Mouse (Mus musculus): Measurements from ENCODE around the gene Spag8. TPM values are rescaled to one million over a fixed set of nuclear protein-coding genes. Genes with fewer than 3 reads are reported as not detected.

The Spag8 gene
- polyA plus RNA-seq, 1 experiment from 2014 or later = 1.8 TPM

DNA sequence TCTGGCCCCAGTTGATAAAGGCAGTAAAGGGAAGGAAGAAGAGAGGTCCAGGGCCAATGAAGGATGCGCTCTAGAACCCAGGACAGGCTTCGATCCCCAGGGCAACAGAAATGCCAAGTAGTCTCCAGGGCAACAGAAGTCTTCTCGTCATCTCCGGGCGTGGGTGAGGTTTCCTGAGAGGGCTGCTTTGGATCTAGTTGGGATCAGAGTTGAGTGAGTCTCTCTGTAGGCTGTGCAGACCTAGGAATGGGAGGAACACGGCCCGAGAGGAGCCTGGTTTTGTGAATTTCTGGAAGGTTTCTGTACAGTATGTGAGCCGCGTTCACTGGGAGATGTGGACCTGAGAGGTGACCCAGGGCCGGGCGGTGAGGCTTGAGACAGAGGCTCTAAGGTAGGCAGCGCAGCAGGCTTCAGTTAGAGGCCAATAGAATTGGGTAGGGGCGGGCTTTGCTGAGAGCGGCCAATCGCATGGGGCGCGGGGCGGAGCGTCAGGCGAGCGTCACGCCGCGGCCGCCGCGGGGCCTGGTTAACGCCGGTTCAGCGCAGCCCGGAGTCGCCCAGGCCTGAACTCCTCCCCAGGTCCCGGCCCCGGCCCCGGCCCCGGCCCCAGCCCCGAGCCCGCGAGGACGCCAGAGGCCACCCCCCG lies 15.5 kb upstream of the Spag8 start, which contains the start of the genes Tmem8b and Fam221b:
Tmem8b (plus strand) TSS at position 190 of the 646 bp plus-strand sequence.
Fam221b (minus strand) TSS at position 364 of the 646 bp plus-strand sequence.
- ATAC-seq (replicated peaks; ENCODE audit: insufficient number of reproducible peaks, low FRiP score, low TSS enrichment, low read depth) = peak; percentile 92
- no peak within 1 kb of the TSS; the same call in 1 of the 2 replicates for H3K27ac ChIP-seq (replicated peaks; ENCODE audit: low read depth, low read length)

DNA sequence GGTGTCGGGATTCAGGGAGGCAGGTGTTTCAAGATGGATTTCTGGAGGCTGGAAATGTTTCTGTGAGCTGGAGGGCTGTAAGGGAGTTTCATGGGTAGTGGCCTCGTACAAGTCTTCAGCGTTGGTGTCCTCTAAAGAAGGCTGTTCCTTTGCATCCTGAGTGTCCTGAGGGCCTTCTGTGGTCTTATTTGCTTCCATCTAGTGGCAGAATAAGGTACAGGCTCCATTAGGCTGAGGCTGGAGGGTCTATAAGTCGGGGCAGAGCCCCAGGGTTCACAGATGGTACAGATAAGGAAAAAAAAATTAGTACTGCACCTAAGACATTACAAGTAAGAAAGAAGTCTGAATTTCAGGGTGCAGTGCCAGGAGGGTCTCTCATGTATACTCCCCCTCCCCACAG lies 13.0 kb upstream of the Spag8 start:
- H3K4me2 ChIP-seq (ENCODE audit: low read depth, low read length) = no peak overlapping the region
- H3K9ac ChIP-seq (replicated peaks; ENCODE audit: low read length) = no peak overlapping the region
- peaks cover 6% of the 10 kb centered on the region for H3K27me3 ChIP-seq (ENCODE audit: control insufficient read depth, insufficient read depth, low read length)
- H3K36me3 ChIP-seq (replicated peaks; ENCODE audit: control insufficient read depth, insufficient read depth, low read depth, low read length) = no peaks in the 10 kb centered on the region
- DNase-seq (ENCODE audit: low spot score) = peak; percentile 45
- no peaks in the 10 kb centered on the region for H3K4me1 ChIP-seq (ENCODE audit: control insufficient read depth, insufficient read depth, low read length)
- ATAC-seq (replicated peaks; ENCODE audit: insufficient number of reproducible peaks, low FRiP score, low TSS enrichment, low read depth) = no peak
- H3K9me3 ChIP-seq (replicated peaks; ENCODE audit: control insufficient read depth, low read length) = no peaks in the 10 kb centered on the region
- H3K27ac ChIP-seq (replicated peaks; ENCODE audit: low read depth, low read length) = no peak overlapping the region
- no peak overlapping the region for H3K4me3 ChIP-seq (ENCODE audit: low read depth, low read length)
- 24% methylated on average over 4 of the region's 4 CpGs for WGBS

More for the DNA sequence above, 15.5 kb upstream of the Spag8 start, which contains the start of the genes Tmem8b and Fam221b:
- WGBS = 2% methylated on average over 38 of the region's 41 CpGs
- peak within 1 kb of the TSS; percentile 82 for H3K4me2 ChIP-seq (ENCODE audit: low read depth, low read length)
- no peaks in the 10 kb centered on the region for H3K9me3 ChIP-seq (replicated peaks; ENCODE audit: control insufficient read depth, low read length)
- DNase-seq (ENCODE audit: low spot score) = peak; percentile 94
- H3K9ac ChIP-seq (replicated peaks; ENCODE audit: low read length) = peak within 1 kb of the TSS; percentile 89
- peak within 1 kb of the TSS; percentile 79 for H3K4me3 ChIP-seq (ENCODE audit: low read depth, low read length)
- no peaks in the 10 kb centered on the region for H3K4me1 ChIP-seq (ENCODE audit: control insufficient read depth, insufficient read depth, low read length)
- H3K36me3 ChIP-seq (replicated peaks; ENCODE audit: control insufficient read depth, insufficient read depth, low read depth, low read length) = no peaks in the 10 kb centered on the region
- peaks cover 6% of the 10 kb centered on the region for H3K27me3 ChIP-seq (ENCODE audit: control insufficient read depth, insufficient read depth, low read length)

DNA sequence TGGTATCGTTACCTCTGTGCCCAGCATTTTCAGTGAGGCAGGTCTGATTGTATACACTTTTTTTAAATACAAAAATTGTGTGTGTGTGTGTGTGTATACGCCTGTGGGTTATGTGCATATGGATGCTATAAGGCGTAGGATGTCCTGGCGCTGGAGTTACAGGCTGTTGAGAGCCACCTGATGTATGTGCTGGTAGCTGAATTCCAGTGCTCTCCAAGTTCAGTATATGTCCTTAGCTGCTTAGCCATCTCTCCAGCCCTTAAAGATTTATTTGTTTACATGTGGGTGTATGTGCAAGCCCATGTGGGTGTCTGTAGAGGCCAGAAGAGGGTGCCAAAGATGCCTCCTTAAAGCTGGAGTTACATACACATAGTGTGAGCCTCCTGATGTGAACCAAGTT lies 3.8 kb upstream of the Spag8 start:
- no peak for ATAC-seq (replicated peaks; ENCODE audit: insufficient number of reproducible peaks, low FRiP score, low TSS enrichment, low read depth)
- H3K36me3 ChIP-seq (replicated peaks; ENCODE audit: control insufficient read depth, insufficient read depth, low read depth, low read length) = no peaks in the 10 kb centered on the region
- H3K27me3 ChIP-seq (ENCODE audit: control insufficient read depth, insufficient read depth, low read length) = no peaks in the 10 kb centered on the region
- H3K9ac ChIP-seq (replicated peaks; ENCODE audit: low read length) = no peak overlapping the region
- H3K4me2 ChIP-seq (ENCODE audit: low read depth, low read length) = 0 out of 2 replicates have a peak overlapping the region, but pooled peaks have one; percentile 7
- no peak overlapping the region for H3K27ac ChIP-seq (replicated peaks; ENCODE audit: low read depth, low read length)
- no peaks in the 10 kb centered on the region for H3K9me3 ChIP-seq (replicated peaks; ENCODE audit: control insufficient read depth, low read length)
- DNase-seq (ENCODE audit: low spot score) = no peak
- peak overlapping the region; percentile 82 for H3K4me3 ChIP-seq (ENCODE audit: low read depth, low read length)
- 59% methylated on average over 4 of the region's 4 CpGs for WGBS
- H3K4me1 ChIP-seq (ENCODE audit: control insufficient read depth, insufficient read depth, low read length) = no peaks in the 10 kb centered on the region

DNA sequence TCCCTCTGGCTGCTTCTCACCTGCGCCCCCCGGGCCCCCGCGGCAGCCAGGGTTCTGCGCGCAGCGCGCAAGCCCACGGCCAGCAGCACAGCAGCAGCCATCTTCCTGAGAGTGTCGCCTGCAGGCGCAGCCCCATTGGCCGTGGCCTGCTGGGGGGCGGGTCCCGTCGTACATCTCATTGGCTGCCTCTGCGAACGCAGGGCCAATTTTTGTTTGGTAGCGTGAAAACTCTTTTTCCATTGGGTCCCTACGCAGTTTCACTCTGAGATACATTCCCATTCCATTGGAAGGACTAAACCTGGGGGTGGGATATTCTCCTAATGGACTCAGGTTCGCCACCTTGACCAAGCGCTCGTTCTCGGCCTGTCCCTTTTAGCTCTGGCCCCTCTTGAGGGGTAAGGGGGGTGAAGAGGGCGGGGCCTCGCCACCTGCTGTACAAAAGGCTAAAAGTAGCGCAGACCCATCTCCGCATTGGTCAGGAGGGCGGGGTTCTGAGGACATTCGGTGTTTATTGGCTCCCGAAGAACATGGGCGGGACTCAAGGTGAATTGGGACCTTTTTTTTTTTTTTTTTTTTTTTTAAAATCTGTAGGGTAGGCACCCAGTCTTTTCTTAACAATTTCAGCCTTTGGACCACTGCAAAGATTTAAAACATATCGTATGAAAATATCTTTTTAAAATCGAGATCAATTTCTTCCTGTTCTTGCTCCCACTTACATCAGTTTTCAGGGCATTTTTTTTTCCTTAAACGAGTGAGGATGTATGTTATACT lies 3.1 kb upstream of the Spag8 start, which contains the start of gene Hint2:
Hint2 (minus strand) TSS at position 128 of the 771 bp plus-strand sequence.
- Histone ChIP-seq H3K4me1 (ENCODE audit: control insufficient read depth, insufficient read depth, low read length) (no peaks in the 10 kb centered on the region), H3K4me2 (ENCODE audit: low read depth, low read length) (peak within 1 kb of the TSS; percentile 60), H3K9me3 (replicated peaks; ENCODE audit: control insufficient read depth, low read length) (no peaks in the 10 kb centered on the region), H3K27me3 (ENCODE audit: control insufficient read depth, insufficient read depth, low read length) (no peaks in the 10 kb centered on the region), H3K4me3 (ENCODE audit: low read depth, low read length) (peak within 1 kb of the TSS; percentile 82), H3K27ac (replicated peaks; ENCODE audit: low read depth, low read length) (peak within 1 kb of the TSS; percentile 78), H3K9ac (replicated peaks; ENCODE audit: low read length) (peak within 1 kb of the TSS; percentile 90), H3K36me3 (replicated peaks; ENCODE audit: control insufficient read depth, insufficient read depth, low read depth, low read length) (no peaks in the 10 kb centered on the region)
- peak; percentile 97 for ATAC-seq (replicated peaks; ENCODE audit: insufficient number of reproducible peaks, low FRiP score, low TSS enrichment, low read depth)
- WGBS = 2% methylated on average over 34 of the region's 34 CpGs
- DNase-seq (ENCODE audit: low spot score) = peak; percentile 98

DNA sequence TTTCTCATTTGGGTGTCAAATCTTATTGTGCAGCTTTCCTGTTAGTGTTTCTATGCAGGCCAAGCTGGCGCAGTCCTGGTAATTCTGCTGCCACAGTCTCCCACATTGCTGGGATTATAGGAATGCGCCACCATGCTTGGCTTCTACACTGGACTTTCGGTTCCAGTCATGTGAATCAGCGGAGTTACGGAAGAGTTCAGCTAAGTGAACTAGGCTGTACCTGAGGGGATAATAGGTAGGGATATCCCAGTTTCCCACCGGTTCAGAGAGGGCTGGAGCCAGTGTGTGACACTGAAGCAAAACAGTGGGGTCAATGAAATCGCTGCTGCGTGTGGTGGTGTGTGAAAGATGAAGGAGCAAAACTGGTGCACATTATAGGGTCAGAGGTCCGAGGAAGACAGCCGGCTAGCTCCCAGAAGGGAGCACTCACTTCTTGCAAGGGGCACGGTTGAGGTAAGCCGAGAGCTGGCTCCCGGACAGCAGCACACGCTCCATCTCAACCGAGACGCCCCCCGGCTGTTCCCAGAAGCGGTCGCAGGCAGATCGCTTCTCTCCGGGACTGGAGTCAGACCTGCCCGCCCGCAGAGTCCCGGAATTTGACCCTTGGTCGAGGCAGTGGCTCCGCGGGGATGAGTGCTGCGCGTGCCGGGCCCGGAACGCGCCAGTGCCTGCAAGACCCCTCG lies 2.4 kb upstream of the Spag8 start:
- no peak for DNase-seq (ENCODE audit: low spot score)
- ATAC-seq (replicated peaks; ENCODE audit: insufficient number of reproducible peaks, low FRiP score, low TSS enrichment, low read depth) = peak; percentile 37
- H3K4me2 ChIP-seq (ENCODE audit: low read depth, low read length) = peak overlapping the region; percentile 60
- H3K9ac ChIP-seq (replicated peaks; ENCODE audit: low read length) = peak overlapping the region; percentile 90
- no peaks in the 10 kb centered on the region for H3K4me1 ChIP-seq (ENCODE audit: control insufficient read depth, insufficient read depth, low read length)
- peak overlapping the region; percentile 78 for H3K27ac ChIP-seq (replicated peaks; ENCODE audit: low read depth, low read length)
- WGBS = 5% methylated on average over 34 of the region's 34 CpGs
- H3K27me3 ChIP-seq (ENCODE audit: control insufficient read depth, insufficient read depth, low read length) = no peaks in the 10 kb centered on the region
- H3K36me3 ChIP-seq (replicated peaks; ENCODE audit: control insufficient read depth, insufficient read depth, low read depth, low read length) = no peaks in the 10 kb centered on the region
- H3K4me3 ChIP-seq (ENCODE audit: low read depth, low read length) = peak overlapping the region; percentile 82
- no peaks in the 10 kb centered on the region for H3K9me3 ChIP-seq (replicated peaks; ENCODE audit: control insufficient read depth, low read length)

DNA sequence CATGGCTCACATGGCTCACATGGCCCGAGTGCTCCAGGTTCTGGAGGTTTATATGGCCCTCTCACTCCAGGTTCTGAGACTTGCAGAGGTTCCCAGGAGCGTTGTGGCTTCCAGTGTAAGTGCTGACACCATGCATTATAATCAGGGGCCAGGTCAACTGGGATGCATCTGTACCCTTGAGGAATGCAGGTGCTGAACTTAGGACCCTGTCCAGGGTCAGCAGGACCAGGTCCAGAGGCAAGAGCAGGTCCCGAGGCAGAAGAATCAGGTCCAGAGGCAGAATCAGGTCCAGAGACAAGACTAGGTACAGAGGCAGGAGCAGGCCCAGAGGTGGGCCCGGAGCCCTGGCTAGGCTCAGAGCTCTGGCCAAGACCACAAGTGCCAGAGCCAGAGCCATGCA lies 668 bp downstream of the Spag8 start:
- Histone ChIP-seq H3K27me3 (ENCODE audit: control insufficient read depth, insufficient read depth, low read length) (no peaks in the 10 kb centered on the region), H3K36me3 (replicated peaks; ENCODE audit: control insufficient read depth, insufficient read depth, low read depth, low read length) (peaks cover 4% of the 10 kb centered on the region), H3K4me3 (ENCODE audit: low read depth, low read length) (no peak overlapping the region), H3K27ac (replicated peaks; ENCODE audit: low read depth, low read length) (no peak overlapping the region), H3K4me2 (ENCODE audit: low read depth, low read length) (peak overlapping the region; percentile 43; the same call in 1 of the 2 replicates), H3K9ac (replicated peaks; ENCODE audit: low read length) (no peak overlapping the region; the same call in 1 of the 2 replicates), H3K4me1 (ENCODE audit: control insufficient read depth, insufficient read depth, low read length) (no peaks in the 10 kb centered on the region), H3K9me3 (replicated peaks; ENCODE audit: control insufficient read depth, low read length) (peaks cover 3% of the 10 kb centered on the region)
- DNase-seq (ENCODE audit: low spot score) = no peak
- 90% methylated on average over 4 of the region's 4 CpGs for WGBS
- ATAC-seq (replicated peaks; ENCODE audit: insufficient number of reproducible peaks, low FRiP score, low TSS enrichment, low read depth) = no peak

DNA sequence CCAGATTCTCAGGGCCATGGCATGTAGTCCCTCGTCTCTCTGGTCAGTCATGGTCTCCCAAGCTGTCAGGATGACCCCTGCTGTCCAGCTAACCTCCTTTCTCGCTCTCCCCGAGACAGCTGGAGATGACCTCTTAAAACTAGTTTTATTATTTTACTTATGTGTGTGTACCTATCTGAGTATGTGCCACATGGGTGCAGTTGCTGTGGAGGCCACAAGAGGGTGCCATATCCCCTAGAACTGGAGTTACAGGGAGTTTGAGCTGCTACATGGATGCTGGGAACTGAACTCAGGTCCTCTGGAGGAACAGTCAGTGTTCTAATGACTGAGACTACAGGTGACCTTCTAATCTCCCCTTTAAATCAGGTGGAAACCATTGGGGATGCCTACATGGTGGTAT lies 3.6 kb downstream of the Spag8 start:
- H3K36me3 ChIP-seq (replicated peaks; ENCODE audit: control insufficient read depth, insufficient read depth, low read depth, low read length) = peaks cover 4% of the 10 kb centered on the region
- DNase-seq (ENCODE audit: low spot score) = no peak

More for the DNA sequence above, 3.6 kb downstream of the Spag8 start:
- Histone ChIP-seq H3K9ac (replicated peaks; ENCODE audit: low read length) (no peak overlapping the region), H3K4me3 (ENCODE audit: low read depth, low read length) (no peak overlapping the region), H3K4me1 (ENCODE audit: control insufficient read depth, insufficient read depth, low read length) (no peaks in the 10 kb centered on the region), H3K9me3 (replicated peaks; ENCODE audit: control insufficient read depth, low read length) (peaks cover 3% of the 10 kb centered on the region), H3K27me3 (ENCODE audit: control insufficient read depth, insufficient read depth, low read length) (no peaks in the 10 kb centered on the region), H3K27ac (replicated peaks; ENCODE audit: low read depth, low read length) (no peak overlapping the region), H3K4me2 (ENCODE audit: low read depth, low read length) (no peak overlapping the region)
- ATAC-seq (replicated peaks; ENCODE audit: insufficient number of reproducible peaks, low FRiP score, low TSS enrichment, low read depth) = no peak
- 93% methylated on average over 3 of the region's 3 CpGs for WGBS
